Mouse (Mus musculus) hindbrain, postnatal 0 days (tissue): ENCODE results near the gene Bcas1. TPM values are rescaled to one million over a fixed set of nuclear protein-coding genes. Genes with fewer than 3 reads are reported as not detected.

ENCODE experiments used
- ATAC-seq: fragments of 200-750 bp; cut with Nextera tagmentation; 2 replicates; pipeline ENCODE4 v1.8.0; 2017; ENCODE audit warnings: mild to moderate bottlenecking, moderate TSS enrichment, moderate library complexity
- DNase-seq: peaks from one replicate; pipeline ENCODE4 v3.0.0-alpha.2; 2015; ENCODE audit warnings: low spot score
- H3K27ac ChIP-seq: fragments of 300-500 bp; sonication (generic); 2 replicates; pipeline ENCODE4 v1.5.1; 2014; ENCODE audit warnings: mild to moderate bottlenecking
- H3K27me3 ChIP-seq: fragments of 300-500 bp; sonication (generic); 2 replicates; pipeline ENCODE4 v1.6.1; 2014; ENCODE audit warnings: low read length, mixed read lengths; ENCODE audit not compliant: insufficient read depth
- H3K36me3 ChIP-seq: fragments of 300-500 bp; sonication (generic); 2 replicates; pipeline ENCODE4 v1.6.1; 2014; ENCODE audit warnings: low read length, mixed read lengths; ENCODE audit not compliant: insufficient read depth
- H3K4me1 ChIP-seq: fragments of 300-500 bp; sonication (generic); 2 replicates; pipeline ENCODE4 v1.6.1; 2014; ENCODE audit warnings: antibody characterized with exemption, low read length, mixed read lengths; ENCODE audit not compliant: insufficient read depth
- H3K4me2 ChIP-seq: fragments of 300-500 bp; sonication (generic); 2 replicates; pipeline ENCODE4 v1.6.1; 2014; ENCODE audit warnings: low read depth, mild to moderate bottlenecking, low read length, moderate library complexity, mixed read lengths
- H3K4me3 ChIP-seq: fragments of 300-500 bp; sonication (generic); 2 replicates; pipeline ENCODE4 v1.5.1; 2014; ENCODE audit warnings: low read length
- H3K9ac ChIP-seq: fragments of 300-500 bp; sonication (generic); replicated peaks from 2 replicates; pipeline ENCODE4 v1.6.1; 2014; ENCODE audit warnings: mild to moderate bottlenecking, low read length, moderate library complexity, mixed read lengths
- H3K9me3 ChIP-seq: fragments of 300-500 bp; sonication (generic); 2 replicates; pipeline ENCODE4 v1.6.1; 2016; ENCODE audit warnings: low read length, mixed read lengths
- CTCF ChIP-seq: IDR thresholded peaks from 2 replicates; pipeline ENCODE4 v1.5.1; 2016; ENCODE audit warnings: antibody characterized with exemption, control low read depth, low read depth
- WGBS: fragments of 180-500 bp; shearing (Covaris S2); extraction: QIAGEN DNeasy Blood & Tissue Kit; methylation state at CpG from one replicate; pipeline ENCODE4 v1.1.7; 2014; 5-methylcytosine and 5-hydroxymethylcytosine counted together
- polyA plus RNA-seq: library from polyadenylated mRNA; unstranded; fragments of >200 nt; fragmentation: Nextera tagmentation; extraction: Ambion mirVana; gene quantifications from 2 replicates; pipeline ENCODE4 v1.2.1, GENCODE M21; 2015
- total RNA-seq: library from RNA; depleted of rRNA; stranded (reverse); fragments of >200 nt; gene quantifications from 2 replicates; pipeline ENCODE4 v1.2.3, GENCODE M21; 2014

Gene Bcas1
- total and polyA plus RNA-seq, 2 experiments from 2014 or later, result 22.6 to 34.6 TPM

GRCm38 (mm10) chr2:170447651-170448050 lies 20.0 kb upstream of the Bcas1 start:
- H3K27ac ChIP-seq, result no peak overlapping the region
- DNase-seq, result no peak
- 46% methylated on average over 10 of the region's 10 CpGs for WGBS

GRCm38 (mm10) chr2:170446843-170447383 lies 19.3 kb upstream of the Bcas1 start:
- H3K27ac ChIP-seq, result no peak overlapping the region
- DNase-seq (no peak), ATAC-seq (no peak)
- no peak for TF ChIP-seq CTCF
- no peak overlapping the region for H3K4me3 ChIP-seq
- H3K9ac ChIP-seq, result no peak overlapping the region
- no peaks in the 10 kb centered on the region for H3K4me1 ChIP-seq
- no peak overlapping the region for H3K4me2 ChIP-seq
- H3K9me3 ChIP-seq, result no peaks in the 10 kb centered on the region
- WGBS, result 68% methylated on average over 5 of the region's 5 CpGs
- no peaks in the 10 kb centered on the region for H3K36me3 ChIP-seq
- H3K27me3 ChIP-seq, result no peaks in the 10 kb centered on the region

More at GRCm38 (mm10) chr2:170447651-170448050, 20.0 kb upstream of the Bcas1 start:
- Histone ChIP-seq H3K4me1 (no peaks in the 10 kb centered on the region), H3K4me3 (no peak overlapping the region), H3K4me2 (no peak overlapping the region), H3K36me3 (no peaks in the 10 kb centered on the region), H3K9ac (no peak overlapping the region), H3K9me3 (no peaks in the 10 kb centered on the region), H3K27me3 (no peaks in the 10 kb centered on the region)
- TF ChIP-seq CTCF, result no peak
- ATAC-seq, result no peak

GRCm38 (mm10) chr2:170445861-170446260 lies 18.2 kb upstream of the Bcas1 start:
- no peak overlapping the region for H3K4me3 ChIP-seq
- WGBS, result 86% methylated on average over 5 of the region's 5 CpGs
- TF ChIP-seq CTCF, result no peak
- H3K27me3 ChIP-seq, result no peaks in the 10 kb centered on the region
- ATAC-seq, result no peak
- no peaks in the 10 kb centered on the region for H3K9me3 ChIP-seq
- H3K9ac ChIP-seq, result no peak overlapping the region
- no peaks in the 10 kb centered on the region for H3K4me1 ChIP-seq
- no peaks in the 10 kb centered on the region for H3K36me3 ChIP-seq
- no peak overlapping the region for H3K27ac ChIP-seq
- no peak for DNase-seq
- H3K4me2 ChIP-seq, result no peak overlapping the region

- no peaks in the 10 kb centered on the region for H3K9me3 ChIP-seq
- H3K27me3 ChIP-seq, result no peaks in the 10 kb centered on the region
- H3K36me3 ChIP-seq, result no peaks in the 10 kb centered on the region
- DNase-seq (peak; percentile 43), ATAC-seq (no peak)
- H3K4me1 ChIP-seq, result 0 out of 2 replicates have a peak, but pooled peaks cover 3% of the 10 kb centered on the region
- no peak overlapping the region for H3K4me3 ChIP-seq
- no peak overlapping the region for H3K27ac ChIP-seq
- no peak overlapping the region for H3K4me2 ChIP-seq
- 85% methylated on average over 3 of the region's 3 CpGs for WGBS
- peak; percentile 63 for TF ChIP-seq CTCF
- H3K9ac ChIP-seq, result no peak overlapping the region
Observed at GRCm38 (mm10) chr2:170442535-170442934, 14.9 kb upstream of the Bcas1 start.

GRCm38 (mm10) chr2:170438782-170439181 lies 11.1 kb upstream of the Bcas1 start:
- no peaks in the 10 kb centered on the region for H3K9me3 ChIP-seq
- no peak for ATAC-seq
- H3K27ac ChIP-seq, result no peak overlapping the region
- TF ChIP-seq CTCF, result no peak
- no peaks in the 10 kb centered on the region for H3K27me3 ChIP-seq
- no peaks in the 10 kb centered on the region for H3K36me3 ChIP-seq
- H3K4me2 ChIP-seq, result peak overlapping the region; percentile 18; the same call in 1 of the 2 replicates
- H3K4me1 ChIP-seq, result 0 out of 2 replicates have a peak, but pooled peaks cover 3% of the 10 kb centered on the region
- DNase-seq, result peak; percentile 50
- no peak overlapping the region for H3K9ac ChIP-seq
- WGBS, result 25% methylated on average over 13 of the region's 13 CpGs
- no peak overlapping the region for H3K4me3 ChIP-seq

GRCm38 (mm10) chr2:170436204-170436603 lies 8.6 kb upstream of the Bcas1 start:
- ATAC-seq (no peak), DNase-seq (peak; percentile 27)
- no peak overlapping the region for H3K4me3 ChIP-seq
- H3K27me3 ChIP-seq, result no peaks in the 10 kb centered on the region
- H3K27ac ChIP-seq, result no peak overlapping the region
- H3K9me3 ChIP-seq, result no peaks in the 10 kb centered on the region
- 67% methylated on average over 4 of the region's 4 CpGs for WGBS
- no peak overlapping the region for H3K4me2 ChIP-seq
- no peak for TF ChIP-seq CTCF
- H3K4me1 ChIP-seq, result 0 out of 2 replicates have a peak, but pooled peaks cover 3% of the 10 kb centered on the region
- H3K9ac ChIP-seq, result no peak overlapping the region
- no peaks in the 10 kb centered on the region for H3K36me3 ChIP-seq

- H3K36me3 ChIP-seq, result no peaks in the 10 kb centered on the region
- no peak overlapping the region for H3K4me3 ChIP-seq
- TF ChIP-seq CTCF, result peak; percentile 34
- WGBS, result 53% methylated on average over 6 of the region's 6 CpGs
- no peaks in the 10 kb centered on the region for H3K4me1 ChIP-seq
- no peaks in the 10 kb centered on the region for H3K27me3 ChIP-seq
- no peaks in the 10 kb centered on the region for H3K9me3 ChIP-seq
- DNase-seq, result no peak
- no peak for ATAC-seq
- no peak overlapping the region for H3K9ac ChIP-seq
- H3K27ac ChIP-seq, result no peak overlapping the region
- no peak overlapping the region for H3K4me2 ChIP-seq
Observed at GRCm38 (mm10) chr2:170432152-170432551, 4.5 kb upstream of the Bcas1 start.
